Mouse (Mus musculus): ENCODE measurements around the gene Actr1b.

Actr1b gene

DNA sequence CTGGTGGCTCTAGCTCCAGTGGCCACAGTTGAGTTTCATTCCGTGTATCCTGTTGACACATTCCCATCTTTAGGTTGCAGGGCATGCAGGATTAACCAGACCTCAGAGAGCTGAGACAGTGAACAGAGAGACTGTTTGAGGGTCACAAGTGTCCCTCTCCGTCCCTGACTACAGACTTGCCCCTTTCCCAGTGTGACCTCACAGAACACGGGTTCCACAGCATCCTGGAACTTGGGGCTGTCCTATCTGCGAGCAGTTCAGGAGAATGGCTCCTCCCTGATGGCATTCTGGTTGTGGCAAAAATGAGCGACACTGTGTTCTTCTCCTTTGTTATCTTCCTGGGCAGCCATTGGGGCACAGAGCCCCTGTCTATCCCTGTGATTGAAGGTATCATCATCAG lies at the start of gene Actr1b:
Gene Actr1b (minus strand): TSS at position 112 of the 400 bp plus-strand sequence.
- DNase-seq, result no peak

DNA sequence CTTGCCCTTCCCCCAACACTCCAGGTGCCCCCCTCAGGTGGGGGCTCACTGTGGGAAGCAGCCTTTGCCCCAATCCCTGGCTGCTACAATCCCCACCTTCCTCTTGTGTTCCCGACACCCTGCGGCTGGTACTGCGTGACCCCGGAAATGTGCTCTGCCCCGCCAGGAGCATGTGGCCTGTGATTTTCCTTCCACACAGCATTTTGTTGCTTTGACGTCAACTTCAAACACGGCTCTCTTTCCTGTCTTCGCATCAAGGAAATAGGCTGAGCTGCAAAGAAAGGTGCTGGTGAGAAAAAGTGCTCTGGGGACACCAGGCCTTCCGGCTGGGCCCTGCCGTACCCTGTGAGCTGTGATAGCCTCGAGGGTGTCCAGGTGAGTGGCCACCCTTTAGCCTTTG lies 47.3 kb upstream of the Actr1b start, which contains the start of gene Zap70:
Gene Zap70 (plus strand): TSS at position 231 of the 400 bp plus-strand sequence.
- no peak for DNase-seq

DNA sequence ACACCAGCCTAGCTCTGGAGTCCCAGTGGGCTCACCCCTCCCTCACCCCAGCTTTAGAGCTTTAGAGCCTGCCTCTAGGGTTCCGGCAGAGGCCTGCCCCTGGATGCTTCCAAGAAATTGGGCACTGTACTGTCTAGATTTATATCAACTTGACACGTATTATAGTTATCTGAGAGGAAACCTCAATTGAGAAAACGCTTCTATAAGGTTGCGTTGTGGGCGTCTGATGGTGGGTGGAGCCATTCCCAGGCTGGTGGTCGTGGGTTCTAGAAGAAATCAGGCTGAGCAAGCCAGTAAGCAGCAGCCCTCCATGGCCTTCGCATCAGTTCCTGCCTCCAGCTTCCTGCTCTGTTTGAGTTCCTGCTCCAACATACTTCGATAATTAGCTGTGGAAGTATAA lies 46.8 kb upstream of the Actr1b start:
- DNase-seq, result no peak

- DNase-seq, result no peak
Measured at GRCm38 (mm10) chr1:36760401-36760800, 46.2 kb upstream of the Actr1b start.

GRCm38 (mm10) chr1:36759076-36759475 lies 44.9 kb upstream of the Actr1b start:
- DNase-seq, result no peak

DNA sequence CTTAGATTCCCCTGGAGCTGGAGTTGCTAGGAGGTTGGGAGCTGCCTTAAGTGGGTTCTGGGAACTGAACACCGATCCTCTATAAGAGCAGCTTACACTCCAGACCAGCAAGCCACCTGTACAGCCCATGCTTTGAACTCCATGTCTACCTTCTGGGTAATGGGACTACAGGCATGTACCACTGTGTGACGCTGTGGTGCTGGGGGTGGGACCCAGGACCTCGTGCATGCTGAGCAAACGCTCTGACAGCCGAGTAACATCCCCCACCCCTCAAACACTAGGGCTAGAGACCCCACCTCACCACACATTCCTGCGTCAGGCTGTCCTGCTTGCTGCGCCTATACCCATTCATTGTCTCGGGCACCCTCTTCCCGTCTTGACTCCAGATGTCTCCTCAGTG lies 44.3 kb upstream of the Actr1b start:
- DNase-seq, result no peak

DNA sequence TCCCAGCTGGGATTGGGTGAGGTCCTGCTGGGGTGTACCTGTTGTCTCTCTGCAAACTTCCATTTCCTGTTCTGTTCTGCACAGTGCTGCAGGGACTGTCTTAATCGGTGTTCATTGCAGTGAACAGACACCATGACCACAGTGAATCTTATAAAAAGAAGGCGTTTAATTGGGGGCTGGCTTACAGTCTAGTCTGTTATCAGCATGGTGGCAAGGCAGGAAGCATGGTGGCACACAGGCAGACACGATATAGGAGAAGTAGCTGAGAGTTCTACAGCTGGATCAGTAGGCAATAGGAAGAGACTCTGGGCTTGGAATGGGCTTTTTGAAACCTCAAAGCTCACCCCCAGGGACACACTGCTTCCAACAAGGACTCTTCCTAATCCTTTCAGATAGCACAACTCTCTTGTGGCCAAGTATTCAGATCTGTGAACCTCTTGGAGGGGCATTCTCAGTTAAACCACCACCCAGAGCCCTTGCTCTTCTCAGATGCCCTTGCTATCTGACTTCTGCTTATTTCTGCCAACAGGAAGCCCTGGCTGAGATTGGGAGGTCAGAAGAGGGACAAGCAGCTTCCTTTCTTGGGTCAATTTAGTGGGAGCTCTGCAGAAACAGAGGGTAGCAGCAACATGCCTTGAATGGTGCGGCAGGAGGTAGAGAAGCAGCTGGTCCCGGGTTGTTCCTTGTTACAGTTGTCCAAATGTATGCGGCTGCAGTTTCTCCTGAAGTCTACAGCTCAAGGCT lies 39.9 kb upstream of the Actr1b start:
- no peak for DNase-seq

- DNase-seq, result peak; percentile 12
Measured at GRCm38 (mm10) chr1:36746452-36746851, 32.2 kb upstream of the Actr1b start.

DNA sequence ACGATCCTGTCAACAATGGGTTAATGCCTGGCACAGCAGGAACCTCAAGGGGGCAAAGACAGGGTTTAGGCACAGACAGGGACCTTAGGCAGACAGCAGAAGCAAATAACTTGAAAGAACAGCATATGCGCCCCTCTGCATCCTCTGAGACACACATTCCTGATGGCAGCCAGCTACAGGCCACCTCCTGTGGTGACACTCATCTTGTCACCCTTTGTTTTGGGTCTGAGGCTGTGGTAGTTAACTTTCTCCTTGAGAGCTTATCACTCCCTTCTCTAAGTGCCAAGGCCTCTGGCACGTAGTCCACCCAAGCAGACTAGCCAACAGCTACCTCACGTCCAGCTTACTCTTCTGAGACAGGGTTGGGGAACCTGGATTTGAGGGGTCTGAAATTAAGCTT lies 31.4 kb upstream of the Actr1b start:
- no peak for DNase-seq

DNA sequence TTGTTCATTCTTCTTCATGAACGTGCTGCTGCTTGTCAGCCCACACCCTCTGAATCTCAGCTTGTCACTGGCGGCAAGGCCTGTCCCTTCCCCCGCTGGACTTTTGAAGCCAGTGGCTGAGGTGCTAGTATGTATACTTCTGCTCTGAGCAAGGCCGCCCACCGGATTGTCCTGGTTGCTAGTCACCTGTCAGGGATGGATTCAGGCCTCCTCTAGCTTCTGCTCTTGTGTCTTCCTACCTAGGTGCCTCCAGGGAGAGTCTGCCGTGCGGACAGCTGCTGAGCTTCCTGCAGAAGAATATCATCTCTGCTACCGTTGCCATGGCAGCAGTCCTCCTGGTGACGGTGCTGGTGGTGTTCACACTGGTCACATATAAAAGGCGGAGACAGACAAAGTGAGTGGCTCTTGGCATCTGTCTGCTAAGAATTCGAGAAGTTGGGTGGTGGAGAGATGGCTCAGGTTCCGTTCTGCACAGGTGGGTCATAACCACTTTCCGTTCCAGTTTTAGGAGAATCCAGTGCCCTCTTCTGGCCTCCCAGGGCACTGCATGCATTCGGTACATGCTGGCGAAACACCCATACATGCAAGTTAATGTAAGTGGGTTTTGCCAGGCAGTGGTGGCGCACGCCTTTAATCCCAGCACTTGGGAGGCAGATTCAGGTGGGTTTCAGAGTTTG lies 30.2 kb upstream of the Actr1b start:
- DNase-seq, result peak; percentile 73

DNA sequence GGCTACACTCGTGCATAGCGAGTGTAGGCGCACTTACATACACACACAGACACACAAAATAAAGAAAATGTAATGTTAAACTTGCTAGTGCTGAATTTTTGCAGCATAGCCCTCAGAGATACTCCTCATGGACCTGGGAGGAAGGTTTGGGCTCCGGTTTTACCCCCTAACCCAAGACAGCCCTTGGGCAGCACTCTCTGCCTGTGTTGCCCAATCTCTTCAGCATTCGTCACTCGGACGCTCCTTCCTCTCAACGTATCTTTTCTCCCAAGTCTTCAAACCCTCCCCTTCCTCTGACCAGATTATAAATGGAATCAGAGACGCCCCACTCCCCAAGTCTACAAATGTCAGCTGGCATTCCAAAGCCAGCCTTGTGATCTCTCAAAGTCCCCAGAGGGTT lies 28.8 kb upstream of the Actr1b start:
- no peak for DNase-seq

GRCm38 (mm10) chr1:36739231-36739630 lies 25.0 kb upstream of the Actr1b start:
- DNase-seq, result no peak

- peak; percentile 70 for DNase-seq
Measured at GRCm38 (mm10) chr1:36737300-36737699, 23.1 kb upstream of the Actr1b start.

GRCm38 (mm10) chr1:36724057-36724431 lies 9.8 kb upstream of the Actr1b start:
- no peak for DNase-seq

DNA sequence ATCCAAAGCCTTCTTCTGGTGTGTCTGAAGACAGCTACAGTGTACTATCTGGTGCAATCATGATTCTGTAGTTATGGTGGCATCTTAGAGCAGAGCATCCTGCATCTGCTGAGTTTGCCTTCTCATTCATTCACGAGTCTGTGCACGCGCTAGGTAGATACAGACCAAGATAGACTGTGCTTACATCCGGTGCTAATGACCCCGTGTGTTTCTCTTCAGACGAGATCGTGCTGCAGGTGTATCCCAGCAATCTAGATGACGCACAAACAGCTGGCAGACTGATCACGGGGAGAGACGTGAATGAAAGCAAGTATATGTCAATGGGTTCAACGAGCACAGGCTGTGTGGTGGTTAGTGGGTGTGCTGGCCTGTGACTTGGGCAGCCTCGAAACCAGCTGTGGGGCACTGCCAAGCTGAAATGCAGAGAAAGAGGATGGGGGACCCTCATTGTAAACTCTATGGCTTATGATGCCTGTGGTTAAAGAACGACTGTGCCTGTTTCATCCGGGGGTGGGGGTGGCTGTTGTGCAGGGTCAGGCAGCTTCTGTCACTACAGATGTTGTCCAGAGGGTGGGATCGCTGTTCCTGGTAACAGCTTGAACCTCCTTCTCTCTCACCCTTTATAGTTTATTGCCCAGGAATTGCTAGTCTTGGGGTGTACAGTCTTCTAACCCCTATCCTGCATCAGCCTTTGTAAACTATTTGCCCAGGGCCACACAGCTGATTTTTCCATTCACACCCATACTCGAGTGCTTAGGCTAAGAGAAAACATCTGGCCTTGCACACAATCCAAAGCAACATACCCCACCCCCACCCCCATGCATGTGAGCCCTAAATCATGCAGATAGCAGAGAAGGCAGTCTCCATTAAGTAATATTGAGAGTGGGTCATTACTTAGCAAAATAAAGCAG lies 9.2 kb upstream of the Actr1b start:
- no peak for DNase-seq

DNA sequence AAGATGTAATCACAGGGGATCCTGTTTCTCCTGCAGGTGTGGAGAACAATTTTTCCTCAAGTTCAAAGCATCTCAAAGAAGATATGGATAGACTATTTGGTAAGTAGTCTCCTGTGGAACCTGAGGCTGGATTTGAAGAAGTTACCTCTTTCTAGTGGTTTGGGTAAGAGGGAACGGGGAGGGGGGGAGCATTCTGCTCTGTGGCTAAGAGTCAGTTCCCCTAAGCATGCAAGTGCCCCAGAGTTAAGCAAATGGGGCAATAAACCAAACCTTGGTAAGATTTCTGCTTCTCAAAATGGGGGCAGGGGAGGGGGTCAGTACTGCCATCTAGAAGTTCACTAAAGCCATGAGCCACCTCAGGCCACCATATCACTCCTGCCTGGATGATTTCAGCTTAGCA lies 4.6 kb upstream of the Actr1b start:
- DNase-seq, result no peak

GRCm38 (mm10) chr1:36711104-36711503 lies 3.1 kb downstream of the Actr1b start:
- no peak for DNase-seq

GRCm38 (mm10) chr1:36709854-36710280 lies 4.4 kb downstream of the Actr1b start, which contains the start of gene 4933424G06Rik:
4933424G06Rik (plus strand) TSS chr1:36710149.
- DNase-seq, result peak; percentile 98

DNA sequence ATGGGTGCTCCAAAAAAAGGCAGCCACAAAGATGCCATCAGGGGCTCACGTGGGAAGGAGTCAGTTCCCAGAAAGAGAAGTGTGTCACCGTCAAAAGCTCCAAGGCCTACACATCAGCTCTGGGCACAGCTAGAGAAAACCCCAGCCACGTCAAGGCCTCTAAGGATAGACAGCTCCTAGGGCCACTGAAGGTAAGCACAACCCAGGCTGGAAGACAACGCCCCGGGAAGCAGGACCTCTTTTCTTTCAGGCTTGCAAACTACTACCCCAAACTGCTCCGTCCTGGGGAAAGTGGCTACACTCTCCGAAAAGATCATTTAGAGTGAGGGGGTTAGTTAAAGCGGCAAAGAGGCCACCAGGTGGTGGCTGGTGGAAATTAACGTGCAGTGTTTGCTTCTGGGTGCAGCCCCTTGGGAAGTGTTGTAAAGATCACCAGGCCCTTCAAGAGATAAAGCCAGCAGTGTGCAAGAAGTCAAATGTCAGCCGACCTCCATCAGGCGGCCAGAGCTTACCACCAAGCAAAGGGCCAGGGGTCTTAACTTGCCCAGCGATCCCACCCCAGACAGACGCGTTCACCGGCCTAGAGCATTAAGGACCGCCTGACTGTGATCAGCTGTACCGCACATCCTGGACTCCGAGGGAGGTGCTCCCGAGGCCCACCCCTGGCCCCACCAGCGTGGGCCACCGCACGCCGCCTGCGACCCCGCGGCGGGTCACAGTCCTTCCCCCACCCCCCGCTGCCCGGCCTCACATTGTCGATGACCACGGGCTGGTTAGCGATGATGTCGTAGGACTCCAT lies 5.0 kb downstream of the Actr1b start:
- peak; percentile 32 for DNase-seq

GRCm38 (mm10) chr1:36708626-36709025 lies 5.6 kb downstream of the Actr1b start:
- DNase-seq, result no peak

DNA sequence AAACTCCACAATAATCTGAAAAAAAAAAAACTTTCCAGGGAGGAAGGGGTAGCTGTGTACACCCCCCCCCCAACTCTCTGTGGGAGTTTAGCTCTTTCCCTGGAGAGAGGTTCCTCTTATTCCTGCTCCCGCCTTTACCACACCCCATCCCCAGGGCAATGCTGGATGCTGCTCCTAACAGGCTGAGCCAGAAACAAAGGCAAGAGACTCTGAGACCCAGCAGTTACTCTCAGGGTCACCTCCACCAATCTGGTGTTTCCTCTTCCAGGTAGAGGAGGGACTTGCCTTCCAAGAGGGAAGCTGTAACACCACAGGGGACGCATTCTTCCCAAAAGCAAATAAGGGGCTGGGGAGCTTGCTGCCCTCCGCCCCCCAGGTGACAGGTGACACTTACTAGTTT lies 6.4 kb downstream of the Actr1b start:
- no peak for DNase-seq

DNA sequence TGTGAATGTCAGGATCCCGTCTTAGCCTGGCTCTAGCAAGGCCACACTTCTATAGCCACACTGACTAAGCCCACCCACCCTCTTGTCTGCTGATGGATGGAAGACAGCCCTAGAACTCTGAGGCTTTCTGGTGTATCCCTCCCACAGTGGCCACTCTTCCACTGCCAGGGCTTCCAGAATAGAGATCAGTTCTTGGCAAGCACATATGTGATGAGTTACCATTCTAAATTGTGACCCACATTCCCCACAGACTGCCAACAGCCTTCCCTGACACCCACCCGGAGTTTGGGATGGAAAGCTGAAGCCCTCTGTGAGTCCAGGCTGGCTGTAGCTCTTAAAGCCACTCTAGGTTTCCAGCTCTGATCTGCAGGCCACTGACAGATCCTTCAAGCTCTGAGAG lies 7.1 kb downstream of the Actr1b start:
- no peak for DNase-seq

Data from cerebellum, adult 11 months (tissue).